Mouse (Mus musculus) liver (tissue): ENCODE measurements at regions not wholly inside any gene's neighbourhood (a gene's known extent, or its start where the extent isn't known, plus 50 kb on each side); places are given as distances from the start of the nearest gene placed in this dataset.
A peak's percentile ranks its signal among the peaks of the same experiment; 100 is the strongest.
"Not testable (repeated sequence)": the region's sequence is repeated elsewhere in the genome, so short reads cannot be mapped to it uniquely, and the experiment has no call there.

ENCODE experiments used
- DNase-seq: peaks from one replicate; pipeline ENCODE4 v3.0.0-alpha.2; 2020; ENCODE audit warnings: mixed read lengths

DNA sequence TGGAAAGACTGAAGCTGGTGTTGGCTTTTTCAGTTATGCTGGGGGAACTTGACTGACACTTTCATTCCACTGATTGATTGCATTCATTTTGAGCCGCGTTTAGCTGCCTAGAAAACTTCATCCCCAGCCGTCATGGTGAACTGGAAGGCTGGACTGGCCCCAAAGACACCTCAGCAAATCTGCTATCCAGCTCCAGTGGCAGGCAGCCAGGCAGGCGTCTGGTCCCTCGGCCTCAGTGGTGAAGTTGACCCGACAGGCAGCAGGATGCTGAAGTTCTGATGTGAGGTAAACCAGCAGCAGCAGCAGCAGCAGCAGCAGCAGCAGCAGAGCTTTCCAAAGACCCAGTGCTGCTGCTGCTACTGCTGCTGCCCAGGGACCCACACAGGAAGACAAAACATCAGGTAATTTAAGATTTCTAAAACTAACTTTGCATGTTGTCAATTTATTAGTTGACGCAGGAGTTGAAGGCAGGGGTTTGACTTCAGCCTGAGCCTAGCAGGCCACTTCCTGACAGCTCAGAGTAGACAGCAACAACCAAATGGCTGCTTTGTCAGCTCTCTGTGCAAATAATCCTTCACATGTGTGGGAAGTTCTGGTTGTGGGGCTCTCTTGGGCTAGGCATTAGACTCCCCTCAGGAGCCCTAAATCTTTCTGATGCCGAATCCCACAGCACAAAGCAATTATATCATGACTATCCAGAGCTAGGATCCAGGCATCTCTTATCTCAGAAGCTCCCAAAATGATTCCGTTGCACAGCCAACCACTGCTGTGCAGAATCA is 200.4 kb upstream of the Nhs start:
- peak; percentile 23 for DNase-seq

- DNase-seq: no peak
These were observed 188.8 kb upstream of the Nhs start for GRCm38 (mm10) chrX:162348341-162348740.

- no peak for DNase-seq
These were observed 188.4 kb upstream of the Nhs start for GRCm38 (mm10) chrX:162347886-162348285.

- no peak for DNase-seq
These were observed 186.1 kb upstream of the Nhs start for GRCm38 (mm10) chrX:162345497-162346143.

GRCm38 (mm10) chrX:162332121-162332520 is 172.6 kb upstream of the Nhs start:
- no peak for DNase-seq

- no peak for DNase-seq
These were observed 148.1 kb upstream of the Nhs start for GRCm38 (mm10) chrX:162307646-162308045.

DNA sequence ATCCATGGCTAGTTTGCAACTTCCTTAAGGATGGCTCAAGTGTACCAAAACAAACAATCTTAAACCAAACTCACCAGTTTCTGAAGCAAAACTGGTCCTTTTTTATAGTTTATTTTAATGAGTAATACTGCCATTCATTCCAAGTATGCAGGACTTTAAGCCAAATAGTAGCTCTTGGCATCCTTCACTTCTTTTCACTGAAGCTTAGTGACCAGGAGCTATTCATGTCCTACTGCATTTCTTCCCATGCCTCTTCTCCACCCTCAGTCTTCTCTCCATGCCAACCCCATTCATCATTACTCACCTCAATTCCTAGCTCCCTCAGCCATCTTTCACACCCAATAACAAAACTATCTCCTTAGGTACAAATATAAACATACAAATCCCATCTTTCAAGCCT is 144.6 kb upstream of the Nhs start:
- no peak for DNase-seq

- no peak for DNase-seq
These were observed 143.3 kb upstream of the Nhs start for GRCm38 (mm10) chrX:162302788-162303187.

DNA sequence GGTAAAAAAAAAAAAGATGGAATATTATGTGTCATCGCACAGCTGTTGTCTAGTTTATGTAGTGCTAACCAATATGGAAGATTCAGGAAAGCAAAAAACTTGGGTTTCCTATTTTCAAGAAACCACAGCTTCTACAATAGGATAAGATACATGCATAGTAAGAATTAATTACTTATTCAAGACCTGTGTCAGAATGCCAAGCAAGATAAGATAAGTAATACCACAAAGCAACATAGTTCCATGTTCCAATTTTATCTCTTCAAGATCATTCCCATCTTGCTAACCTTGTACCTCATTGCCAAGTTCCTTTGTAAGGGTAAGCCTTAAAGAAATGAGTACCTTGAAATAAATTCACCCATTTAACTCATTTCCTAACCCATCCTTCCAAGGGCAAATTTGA is 131.7 kb upstream of the Nhs start:
- no peak for DNase-seq

- not testable (repeated sequence) for DNase-seq
These were observed 126.6 kb upstream of the Nhs start for GRCm38 (mm10) chrX:162286155-162286554.

GRCm38 (mm10) chrX:162284252-162284651 is 124.7 kb upstream of the Nhs start:
- DNase-seq: peak; percentile 89

DNA sequence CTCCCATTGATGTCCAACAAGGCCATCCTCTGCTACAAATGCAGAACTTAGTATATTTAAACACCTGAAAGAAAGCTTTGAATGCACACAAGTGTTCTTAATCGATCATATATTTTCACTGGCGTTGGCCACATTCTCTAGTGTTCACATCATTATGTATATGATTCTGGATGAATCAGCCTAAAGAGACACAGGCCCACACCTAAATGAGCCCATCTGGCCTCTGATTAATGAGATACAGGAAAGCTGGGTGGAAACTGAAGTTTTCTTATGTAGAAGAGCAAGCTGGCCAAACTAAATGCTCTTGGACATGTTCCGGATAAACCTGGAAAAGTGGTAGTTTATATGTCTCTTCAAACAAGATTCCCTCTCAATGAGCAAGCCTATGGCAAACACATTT is 123.2 kb upstream of the Nhs start:
- DNase-seq: peak; percentile 27

- DNase-seq: peak; percentile 54
These were observed 119.5 kb upstream of the Nhs start for GRCm38 (mm10) chrX:162278834-162279708.

GRCm38 (mm10) chrX:162274581-162274980 is 115.1 kb upstream of the Nhs start:
- no peak for DNase-seq

GRCm38 (mm10) chrX:162271189-162271588 is 111.7 kb upstream of the Nhs start:
- no peak for DNase-seq

GRCm38 (mm10) chrX:162268918-162269317 is 109.4 kb upstream of the Nhs start:
- DNase-seq: peak; percentile 62

DNA sequence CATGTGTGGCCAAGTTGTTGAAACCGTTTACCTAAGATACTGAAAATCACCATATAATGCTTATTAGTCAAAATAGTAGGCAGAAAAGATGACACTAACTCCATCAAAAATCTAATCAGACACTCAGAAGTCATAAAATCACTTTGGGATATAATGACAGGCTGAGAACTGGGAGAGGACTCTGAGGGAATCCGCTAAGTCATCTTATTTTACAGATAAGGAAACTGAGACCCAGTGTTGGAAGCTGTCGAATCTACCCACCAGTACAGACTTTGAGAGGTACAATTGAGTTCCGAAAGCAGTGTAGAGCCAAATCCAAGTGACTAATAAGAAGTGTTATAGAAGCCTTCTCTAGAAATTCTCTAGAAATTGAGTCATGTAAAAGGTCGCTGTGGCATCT is 108.6 kb upstream of the Nhs start:
- DNase-seq: no peak

DNA sequence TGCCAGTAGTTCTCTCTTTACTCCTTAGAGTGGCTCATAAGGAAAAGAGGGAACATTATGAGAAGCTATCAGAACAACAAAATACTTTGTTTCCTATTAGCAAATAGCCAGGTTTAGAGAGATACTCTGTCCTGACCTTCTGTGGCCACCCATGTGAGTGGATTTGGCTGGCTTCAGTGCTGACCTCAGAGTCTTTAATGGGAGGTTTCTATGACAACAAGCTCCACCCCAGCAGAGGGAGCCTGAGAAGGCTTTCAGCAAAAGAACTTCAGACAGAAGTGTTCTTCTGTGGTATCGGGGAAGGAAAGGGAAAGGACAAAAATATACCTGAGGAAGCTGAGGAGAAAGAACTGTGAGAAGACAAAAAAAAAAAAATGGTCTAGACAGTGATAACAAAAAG is 108.1 kb upstream of the Nhs start:
- peak; percentile 58 for DNase-seq

- DNase-seq: no peak
These were observed 107.2 kb upstream of the Nhs start for GRCm38 (mm10) chrX:162266769-162267168.

DNA sequence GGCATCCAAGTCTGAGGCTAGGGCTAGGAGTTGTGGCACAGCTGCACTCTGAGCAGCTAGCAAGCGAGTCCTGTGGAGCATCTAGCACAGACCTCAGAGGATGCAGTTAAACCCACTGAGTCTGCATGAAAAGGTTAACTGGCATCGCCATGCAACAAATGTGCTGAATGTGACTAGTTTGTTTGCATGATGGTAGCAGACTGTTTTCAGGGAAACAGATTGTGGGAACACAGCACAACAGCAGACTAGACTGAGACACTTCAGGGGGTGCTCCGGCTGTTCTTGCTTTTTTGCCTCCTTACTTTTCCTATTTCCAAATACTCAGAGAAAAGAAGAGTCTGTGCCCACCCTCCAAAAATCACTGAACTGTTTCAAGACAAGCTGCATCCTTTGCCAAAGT is 97.9 kb upstream of the Nhs start:
- DNase-seq: no peak

GRCm38 (mm10) chrX:162255873-162256272 is 96.3 kb upstream of the Nhs start:
- DNase-seq: no peak

DNA sequence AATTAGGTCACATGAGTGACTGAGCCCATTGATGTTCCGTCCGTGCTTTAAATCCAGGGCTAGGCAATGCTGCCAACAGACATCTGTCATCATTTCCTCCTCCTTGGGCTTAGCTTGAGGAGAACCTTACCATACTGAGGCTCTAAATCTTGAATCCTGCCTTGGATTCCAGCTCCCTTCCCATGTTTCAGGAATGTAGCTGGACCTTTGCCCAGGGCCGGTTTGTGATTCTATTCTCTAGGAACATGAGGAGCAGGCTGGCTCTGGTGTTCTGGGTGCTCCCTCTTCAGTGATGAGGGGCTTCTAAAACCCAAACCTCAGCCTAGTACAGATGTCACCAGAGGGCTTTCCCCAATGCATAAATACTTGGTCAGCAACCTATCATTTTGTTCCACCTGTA is 81.8 kb upstream of the Nhs start:
- DNase-seq: no peak

- DNase-seq: no peak
These were observed 76.0 kb upstream of the Nhs start for GRCm38 (mm10) chrX:162235552-162235951.

GRCm38 (mm10) chrX:162210848-162211247 is 51.3 kb upstream of the Nhs start:
- DNase-seq: no peak
